Mouse (Mus musculus): ENCODE data around the gene Otub1.

Otub1 gene

DNA sequence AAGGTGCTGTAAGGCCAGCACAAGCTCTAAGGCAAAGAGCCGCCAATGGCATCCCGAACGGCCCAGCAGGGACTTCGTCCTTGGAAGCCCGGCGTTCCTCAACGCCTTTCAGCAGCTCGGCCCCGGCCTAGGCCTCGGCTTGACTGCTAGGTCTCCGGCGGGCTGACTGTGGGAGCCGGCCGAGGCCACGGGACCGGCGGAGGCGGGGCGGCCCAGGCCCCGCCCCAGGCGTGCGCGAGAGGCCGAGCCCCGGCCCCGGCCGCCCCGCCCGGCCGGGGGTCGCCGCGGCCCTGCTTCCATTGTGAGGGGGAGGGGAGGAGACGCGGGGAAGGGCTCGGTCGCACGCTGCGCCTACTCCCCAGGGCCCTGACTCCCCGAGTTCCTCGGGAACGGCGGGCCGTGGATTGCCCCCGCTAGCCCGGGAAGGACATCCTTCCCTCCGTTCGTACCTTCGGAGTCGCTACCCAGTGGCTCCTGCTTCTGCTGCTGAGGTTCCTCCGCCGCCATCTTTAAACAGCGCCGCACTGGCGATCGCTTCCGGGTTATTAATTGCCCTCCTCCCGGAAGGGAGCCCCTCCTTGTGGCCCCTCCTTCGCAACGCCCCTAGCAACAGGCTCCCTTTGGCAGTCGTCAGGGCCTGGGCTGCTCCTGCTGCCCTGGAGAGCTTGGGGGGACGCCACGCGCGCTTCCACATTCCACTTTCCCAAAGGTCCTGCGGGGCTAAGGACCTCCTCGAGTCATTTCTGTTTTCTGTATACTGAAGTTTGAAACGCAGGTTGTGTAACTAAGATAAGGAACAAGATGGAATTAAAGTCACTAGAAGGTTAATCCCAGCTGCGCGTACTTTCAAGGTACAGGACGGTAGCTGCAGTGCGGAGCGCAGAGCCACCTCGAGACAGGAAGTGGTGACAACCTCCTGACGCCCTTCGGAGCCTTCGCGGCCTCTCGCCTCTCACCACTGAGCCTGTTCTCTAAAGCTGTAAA lies at the start of gene Otub1:
Otub1 (minus strand) TSS at position 564 of the 984 bp plus-strand sequence.
- DNase-seq, result peak; percentile 93

DNA sequence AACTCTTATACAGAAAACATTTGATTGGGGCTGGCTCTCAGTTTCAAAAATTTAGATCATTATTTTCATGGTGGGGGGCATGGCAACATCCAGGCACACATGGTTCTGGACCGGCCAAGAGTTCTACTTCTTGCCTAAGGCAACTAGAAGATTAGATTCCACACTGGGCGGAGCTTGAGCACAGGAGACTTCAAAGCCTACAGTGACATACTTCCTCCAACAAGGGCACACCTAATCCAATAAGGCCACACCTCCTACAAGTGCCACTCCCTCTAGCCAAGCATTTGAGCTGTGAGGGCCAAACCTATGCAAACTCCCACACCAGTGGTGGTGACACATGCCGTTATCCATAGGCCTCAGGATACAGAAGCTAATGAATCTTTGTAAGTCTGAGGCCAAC lies 39.9 kb upstream of the Otub1 start:
- DNase-seq, result no peak

DNA sequence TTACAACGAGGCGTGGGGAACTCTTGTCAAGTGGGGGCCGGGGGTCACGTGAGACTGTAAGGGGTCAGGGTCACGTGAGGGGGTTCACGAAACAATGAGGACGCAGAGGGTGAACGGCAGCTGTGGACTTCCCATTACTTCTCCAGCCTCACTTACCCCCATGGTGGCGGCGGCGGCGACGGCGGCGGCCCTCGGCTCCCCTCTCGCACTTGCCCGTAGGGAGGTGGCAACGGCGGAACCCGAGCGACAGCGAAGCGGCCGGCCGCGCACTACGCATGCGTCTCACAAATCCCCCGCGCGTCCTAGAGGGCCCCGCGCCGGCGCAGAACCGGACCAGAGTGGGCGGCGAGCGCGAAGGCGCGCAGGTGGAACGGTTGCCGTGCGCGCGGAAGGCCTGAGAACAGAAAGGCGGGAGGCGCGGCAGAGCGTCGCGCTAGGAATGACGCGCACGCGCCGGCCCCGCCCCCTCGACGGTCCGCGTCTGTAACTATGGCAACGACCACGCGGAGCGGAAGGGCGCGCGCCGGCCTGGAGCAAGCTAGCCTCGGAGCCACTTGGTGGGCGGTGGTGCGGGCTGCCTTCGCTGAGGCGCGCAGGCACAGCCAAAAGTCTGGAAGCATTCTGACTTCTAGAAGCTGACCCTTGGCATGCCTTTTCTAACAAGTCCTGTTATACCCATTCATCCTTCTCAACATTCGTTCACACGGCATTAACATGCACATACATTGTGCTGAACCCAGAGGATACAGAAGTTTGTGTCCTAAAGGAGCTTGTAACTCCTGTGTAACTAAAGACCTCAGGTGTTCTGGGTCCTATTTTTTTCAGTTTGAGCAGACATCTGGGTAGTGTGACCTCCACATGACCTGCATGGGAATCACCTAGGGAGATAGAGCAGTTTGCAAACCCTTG lies 34.9 kb upstream of the Otub1 start, which contains the start of gene Naa40:
Naa40 (minus strand) TSS at position 402 of the 909 bp plus-strand sequence.
- peak; percentile 93 for DNase-seq

DNA sequence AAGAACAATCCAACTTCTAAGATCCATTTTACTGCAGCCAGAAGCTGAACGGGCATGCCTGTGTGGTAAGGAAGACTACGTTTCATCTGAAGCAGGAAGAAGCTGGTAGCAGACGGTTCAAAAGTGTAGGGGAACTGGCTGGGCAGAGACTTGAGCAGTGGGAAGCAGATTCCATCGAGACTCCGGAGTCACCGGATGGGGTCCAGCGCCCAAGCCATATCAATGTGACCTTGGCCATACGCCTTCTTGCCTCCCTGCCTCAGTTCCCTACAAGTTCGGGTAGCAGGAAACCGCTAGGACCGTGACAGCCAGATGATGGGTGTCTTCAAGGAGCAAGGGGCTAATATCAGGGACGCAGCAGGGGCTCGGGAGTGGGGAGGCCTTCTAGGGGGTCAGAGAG lies 34.2 kb upstream of the Otub1 start:
- peak; percentile 40 for DNase-seq

DNA sequence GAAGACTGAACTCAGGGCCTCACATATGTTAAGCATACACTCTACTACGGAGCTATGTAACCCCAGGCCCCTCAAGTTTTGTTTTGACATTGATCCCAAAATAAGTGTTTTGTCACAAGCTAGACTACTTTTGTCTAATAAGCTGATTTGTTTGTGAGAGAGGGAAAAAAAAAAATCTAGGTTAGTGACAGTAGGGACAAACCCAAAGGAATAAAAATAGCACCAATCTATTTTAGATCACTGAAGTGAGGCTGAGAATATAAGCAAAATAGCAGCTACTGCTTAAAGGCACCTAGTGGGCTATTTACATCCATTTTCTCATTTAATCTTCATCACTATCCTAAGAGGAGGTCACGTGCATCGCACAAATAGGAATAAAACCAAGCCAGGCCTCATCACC lies 33.5 kb upstream of the Otub1 start:
- no peak for DNase-seq

DNA sequence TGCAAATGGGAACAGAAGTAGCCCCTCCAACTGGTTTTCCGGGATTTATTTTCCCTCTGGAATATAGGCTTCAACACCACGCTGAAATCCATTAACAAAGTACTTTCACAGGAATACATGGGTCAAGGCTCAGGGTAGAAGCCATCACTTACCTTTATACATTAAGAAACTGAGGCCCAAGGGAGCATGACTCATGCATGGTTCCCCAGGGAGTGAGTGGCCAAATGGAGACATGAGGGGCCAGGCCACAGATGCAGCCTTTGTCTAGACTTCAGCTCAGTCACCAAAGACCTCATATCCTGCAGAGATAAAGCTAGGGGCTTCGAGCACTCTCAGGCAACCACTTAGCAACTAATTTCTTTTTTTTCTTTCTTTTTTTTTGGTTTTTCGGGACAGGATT lies 30.6 kb upstream of the Otub1 start:
- DNase-seq, result no peak

DNA sequence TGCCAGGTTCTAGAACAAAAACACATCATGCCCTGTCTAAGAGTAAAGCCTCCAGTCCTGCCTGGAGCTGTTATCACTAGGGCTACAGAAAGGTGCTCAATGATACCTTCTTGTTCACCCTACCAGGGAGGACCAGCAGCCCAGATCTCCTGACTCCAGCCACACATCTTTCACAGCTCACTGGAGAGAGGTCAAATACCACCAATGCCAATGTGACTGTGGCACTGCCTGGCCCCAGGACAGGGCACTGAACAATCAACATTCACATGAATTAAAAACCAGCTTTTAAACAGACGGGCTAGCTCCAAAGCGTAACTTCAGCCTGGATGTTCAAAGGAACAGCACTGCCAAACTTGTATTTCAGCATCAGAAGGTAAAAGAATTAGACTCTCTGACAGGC lies 29.9 kb upstream of the Otub1 start:
- no peak for DNase-seq

DNA sequence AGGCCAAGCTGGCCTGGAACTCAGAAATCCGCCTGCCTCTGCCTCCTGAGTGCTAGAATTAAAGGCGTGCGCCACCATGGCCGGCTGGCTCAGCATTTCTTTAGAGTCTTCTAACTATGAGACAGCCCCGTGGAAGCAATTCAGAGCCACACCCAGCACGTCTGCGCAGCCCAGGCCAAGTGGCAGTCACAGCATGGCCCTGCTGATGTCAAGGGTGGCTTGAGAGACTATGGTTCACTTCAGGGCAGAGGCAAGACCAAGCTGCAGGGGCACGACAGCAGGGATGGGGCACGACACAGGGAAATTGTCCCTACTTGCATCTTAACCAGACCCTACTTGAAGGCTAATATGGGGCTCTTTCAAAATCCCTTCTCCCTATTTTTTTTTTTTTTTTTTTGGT lies 29.3 kb upstream of the Otub1 start:
- DNase-seq, result no peak

DNA sequence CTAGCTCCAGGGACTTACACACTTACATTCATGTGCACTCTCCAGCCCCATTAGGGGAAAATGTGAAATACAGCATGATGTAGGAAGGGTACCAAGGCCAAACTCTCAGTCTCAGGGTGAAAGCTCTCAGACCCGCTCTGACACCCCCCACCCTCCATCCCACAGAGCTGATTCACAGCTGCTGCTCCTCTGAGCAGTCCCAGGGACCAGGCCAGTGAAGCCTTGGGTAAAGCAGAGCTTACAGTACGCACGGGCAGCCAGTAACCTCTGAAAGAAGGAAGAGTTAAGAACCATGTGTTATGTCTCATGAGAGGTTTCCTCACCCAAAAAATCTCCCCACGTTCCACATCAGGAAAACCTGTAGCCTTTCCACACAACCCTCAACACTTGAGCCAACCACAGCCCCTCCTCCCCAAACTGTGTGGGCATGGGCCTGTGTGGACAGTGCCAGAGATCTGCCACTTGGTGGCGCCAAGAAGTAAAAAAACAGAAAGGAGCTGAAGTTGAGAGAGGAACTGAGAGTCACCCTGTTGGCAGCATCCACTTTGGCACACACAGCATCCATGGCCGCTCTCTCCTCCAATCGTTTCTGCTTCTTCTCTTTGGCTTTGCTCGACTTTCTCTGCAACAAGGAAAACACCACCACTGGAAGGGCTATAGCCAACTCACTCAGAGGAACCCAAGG lies 28.6 kb upstream of the Otub1 start:
- peak; percentile 83 for DNase-seq

DNA sequence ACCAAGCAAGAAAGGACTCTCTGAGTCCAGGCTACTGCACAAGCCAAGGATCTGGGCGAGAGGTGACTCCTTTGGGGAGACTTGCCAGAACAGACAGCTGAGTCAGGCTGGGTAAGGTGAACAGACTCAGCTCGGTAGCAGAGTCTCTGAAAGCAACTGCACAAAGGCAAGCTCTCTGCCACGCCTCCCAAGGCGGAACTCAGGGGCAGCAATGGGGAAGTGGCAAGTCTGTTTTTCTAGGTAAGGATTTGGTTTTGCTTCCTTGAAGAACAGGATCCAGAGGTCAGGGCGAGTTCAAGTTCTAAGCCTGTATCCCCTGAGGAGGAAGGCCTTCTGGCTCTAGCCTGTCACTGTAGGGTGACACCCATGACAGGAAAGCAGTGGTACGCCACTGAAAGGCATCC lies 20.4 kb upstream of the Otub1 start:
- DNase-seq, result no peak

DNA sequence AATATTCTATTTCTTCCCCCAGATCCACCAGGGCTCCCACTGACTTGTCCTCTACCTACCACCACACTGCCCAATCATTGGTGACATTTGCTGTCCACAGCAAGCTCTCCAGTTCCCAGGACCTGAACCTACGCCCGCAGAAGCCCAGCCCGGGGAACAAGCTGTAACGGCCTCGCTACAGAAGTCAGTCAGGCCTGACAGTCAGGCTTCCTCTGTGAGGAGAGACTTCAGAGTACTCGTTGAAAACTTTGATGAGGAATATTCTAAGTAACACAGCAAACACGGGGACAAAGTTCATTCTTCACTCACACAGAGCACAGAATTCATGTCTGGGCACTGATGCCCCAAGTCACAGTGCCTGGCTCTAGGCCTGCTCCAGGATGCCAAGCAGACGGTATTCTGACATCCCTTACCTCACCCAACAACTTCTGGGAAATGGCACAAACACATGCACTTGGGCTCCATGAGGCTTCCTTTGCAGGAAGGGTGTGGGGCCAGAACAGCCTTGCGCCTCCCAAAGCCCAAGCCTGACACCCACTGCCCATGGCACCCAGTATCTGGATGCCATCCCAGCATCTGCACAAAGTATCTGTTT lies 19.1 kb upstream of the Otub1 start:
- no peak for DNase-seq

DNA sequence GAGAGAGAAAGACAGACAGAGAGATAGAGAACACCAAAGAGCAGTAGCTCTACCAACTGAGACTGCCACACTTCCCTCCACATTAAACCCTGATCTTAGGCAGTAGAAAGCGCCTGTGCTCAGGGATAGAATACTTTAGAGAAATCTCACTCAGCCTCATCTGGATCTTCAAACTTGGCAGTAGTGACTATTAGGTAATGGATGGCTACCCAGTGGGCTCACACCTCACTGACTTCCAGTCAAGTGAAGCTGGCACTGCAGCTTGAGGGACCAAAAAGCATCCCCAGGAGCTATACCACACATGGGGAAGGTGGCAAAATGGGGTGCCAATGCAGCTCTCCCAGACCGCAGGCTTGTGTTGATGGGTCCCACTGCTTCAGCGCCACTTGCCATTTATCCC lies 18.1 kb upstream of the Otub1 start:
- no peak for DNase-seq

DNA sequence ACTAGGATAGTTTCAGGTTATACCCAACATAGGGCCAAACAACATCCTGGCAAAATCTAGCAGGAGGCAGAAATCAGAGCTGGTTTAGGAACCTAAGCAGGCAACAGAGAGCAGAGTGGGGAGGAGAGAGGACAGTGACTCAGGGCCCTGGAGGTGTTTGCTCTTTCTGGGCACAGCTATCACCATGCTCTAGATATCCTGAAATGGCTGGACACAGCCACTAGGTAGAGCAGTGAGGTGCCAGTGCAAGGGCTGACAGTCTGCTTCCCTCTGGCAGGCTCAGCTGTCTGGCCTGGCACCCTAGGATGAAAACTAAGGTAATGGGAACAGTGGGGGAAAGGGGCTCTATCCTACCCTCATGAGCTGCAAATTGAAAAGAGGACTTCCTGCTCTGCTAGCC lies 17.4 kb upstream of the Otub1 start:
- DNase-seq, result no peak

DNA sequence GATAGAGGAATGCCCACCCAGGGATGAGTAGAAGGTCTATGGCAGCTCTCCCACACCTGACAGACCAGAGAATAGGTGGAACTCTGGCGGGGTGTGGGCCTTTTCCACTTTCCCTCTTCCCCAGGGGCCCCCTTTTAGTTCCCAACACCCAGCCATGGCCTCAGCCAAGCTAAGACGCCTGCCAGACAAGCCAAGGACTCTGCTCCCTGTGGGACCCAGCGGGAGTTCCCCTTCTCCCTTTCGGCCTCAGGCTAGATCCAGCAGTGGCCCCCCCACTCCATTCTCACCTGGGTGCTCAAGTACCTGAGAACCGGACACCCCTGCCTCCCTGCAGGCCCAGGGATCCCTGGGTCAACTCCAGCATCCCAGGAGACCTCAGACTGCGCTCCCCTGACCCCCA lies 16.1 kb upstream of the Otub1 start:
- DNase-seq, result no peak

DNA sequence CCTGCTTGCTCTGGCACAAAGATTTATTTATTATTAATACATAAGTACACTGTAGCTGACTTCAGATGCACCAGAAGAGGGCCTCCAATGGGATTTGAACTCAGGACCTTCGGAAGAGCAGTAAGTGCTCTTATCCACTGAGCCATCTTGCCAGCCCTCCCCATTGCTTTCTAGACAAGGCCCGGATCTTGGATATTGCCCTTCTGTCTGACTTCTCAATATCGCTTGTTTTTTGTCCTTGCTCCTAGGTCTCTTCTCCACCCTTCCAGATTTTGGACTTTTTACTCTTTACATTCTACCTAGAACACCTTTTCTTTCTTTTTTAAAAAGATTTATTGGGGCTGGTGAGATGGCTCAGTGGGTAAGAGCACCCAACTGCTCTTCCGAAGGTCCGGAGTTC lies 12.6 kb upstream of the Otub1 start:
- DNase-seq, result no peak

DNA sequence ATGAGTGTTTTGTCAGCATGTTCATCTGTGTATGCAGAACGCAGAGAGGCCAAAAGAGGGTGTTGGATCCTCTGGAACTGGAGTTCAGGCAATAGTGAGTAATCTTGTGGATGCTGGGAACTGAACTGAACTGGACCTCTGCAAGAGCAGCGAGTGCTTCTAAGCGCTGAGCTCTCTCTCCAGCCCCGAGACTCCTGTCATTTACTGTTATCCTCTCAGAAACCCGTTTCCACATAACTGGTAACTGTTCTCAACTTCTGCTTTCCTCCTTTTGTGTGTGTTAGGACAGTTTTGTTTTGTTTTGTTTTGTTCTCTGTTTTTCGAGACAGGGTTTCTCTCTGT lies 11.8 kb upstream of the Otub1 start:
- no peak for DNase-seq

DNA sequence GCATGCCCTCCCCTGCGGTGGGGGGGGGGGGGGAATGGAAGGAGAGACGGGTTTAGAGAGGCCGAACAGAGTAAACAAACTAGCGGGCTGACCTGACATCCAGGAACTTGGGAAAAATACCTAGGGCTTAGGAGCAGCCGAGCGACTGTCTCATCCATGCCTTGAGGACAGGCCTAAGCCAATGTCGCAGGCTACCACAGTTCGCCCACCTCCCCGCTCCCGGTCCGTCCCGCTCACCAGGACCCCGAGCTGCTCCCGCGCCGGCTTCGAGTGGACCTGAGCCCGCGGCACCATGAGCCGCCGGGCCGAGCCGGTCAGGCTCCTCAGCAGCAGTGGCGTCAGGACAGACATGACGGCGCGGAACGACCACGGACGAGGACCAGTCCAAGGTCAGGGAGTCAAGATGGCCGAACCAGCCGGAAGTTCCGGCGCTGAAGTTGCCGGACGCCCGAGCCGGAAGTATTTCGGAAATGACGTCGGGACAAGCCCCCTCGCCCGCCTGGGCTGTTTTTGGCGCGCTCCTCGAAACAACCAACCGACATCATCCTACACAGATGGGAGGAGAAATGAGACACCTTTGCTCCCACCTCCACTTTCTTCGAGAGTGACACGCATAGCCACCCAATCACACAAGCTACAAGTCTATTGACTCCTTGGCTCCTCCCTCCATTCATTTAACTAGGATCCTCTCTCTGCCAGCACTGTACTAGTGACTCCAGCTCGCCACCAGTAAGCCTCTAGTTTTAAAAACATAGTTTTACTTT lies 11.2 kb upstream of the Otub1 start, which contains the start of gene Cox8a:
Cox8a (minus strand) TSS at position 455 of the 764 bp plus-strand sequence.
- peak; percentile 91 for DNase-seq

DNA sequence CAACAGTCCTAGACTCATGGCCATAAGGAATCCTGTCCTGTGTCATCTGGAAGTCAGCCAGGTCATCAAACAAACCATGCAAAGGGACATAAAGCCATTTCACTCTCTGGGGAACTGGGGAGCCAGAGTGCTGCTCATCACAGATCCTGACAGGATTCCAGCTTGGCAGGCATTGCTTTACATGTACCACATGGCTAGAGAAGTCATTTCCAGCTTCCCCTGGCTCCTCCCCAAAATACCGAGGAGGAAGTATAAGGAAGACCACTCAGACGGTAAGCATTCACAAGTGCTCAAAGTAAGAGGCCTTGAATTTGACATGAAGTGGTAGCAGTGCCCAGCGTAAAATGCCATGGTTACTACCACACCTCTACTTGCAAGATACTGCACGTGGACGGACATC lies 8.4 kb upstream of the Otub1 start:
- DNase-seq, result no peak

DNA sequence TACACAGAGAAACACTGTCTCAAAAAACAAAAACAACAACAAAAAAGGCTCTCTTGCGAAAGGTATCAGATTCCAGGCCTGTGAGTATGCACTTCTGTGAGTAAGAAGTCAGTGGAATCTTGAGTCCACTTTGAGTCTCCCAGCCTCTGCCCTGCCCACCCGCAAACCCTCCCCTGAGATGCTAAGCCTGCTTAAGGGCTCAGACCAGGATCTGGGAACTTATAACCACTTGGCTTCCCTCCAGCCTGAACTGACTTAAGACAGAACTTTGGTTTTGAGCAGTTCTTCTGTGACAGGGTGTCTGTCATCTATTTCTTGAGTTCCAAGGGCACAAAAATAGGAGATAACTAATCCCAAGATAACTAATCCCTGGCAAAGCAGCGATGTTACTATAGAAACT lies 6.9 kb upstream of the Otub1 start:
- DNase-seq, result no peak

DNA sequence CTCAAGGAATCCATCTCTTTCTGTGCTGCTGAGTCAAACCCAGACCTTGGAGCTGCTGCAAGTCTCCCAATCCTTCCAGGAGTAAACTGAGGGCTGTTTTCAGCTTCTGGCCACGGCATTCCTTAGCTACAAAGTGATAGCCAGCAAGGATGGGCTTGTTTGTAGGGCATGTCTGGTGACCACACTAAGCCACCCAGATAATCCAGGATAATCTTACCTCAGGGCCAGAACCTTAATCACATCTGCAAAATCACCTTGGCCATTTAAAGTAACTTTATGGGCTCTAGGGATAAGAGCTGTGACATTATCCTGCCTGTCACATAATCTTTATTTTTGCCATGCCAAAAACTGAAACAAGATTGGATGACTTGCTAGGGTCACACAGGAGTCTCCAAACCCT lies 6.1 kb upstream of the Otub1 start:
- DNase-seq, result no peak

DNA sequence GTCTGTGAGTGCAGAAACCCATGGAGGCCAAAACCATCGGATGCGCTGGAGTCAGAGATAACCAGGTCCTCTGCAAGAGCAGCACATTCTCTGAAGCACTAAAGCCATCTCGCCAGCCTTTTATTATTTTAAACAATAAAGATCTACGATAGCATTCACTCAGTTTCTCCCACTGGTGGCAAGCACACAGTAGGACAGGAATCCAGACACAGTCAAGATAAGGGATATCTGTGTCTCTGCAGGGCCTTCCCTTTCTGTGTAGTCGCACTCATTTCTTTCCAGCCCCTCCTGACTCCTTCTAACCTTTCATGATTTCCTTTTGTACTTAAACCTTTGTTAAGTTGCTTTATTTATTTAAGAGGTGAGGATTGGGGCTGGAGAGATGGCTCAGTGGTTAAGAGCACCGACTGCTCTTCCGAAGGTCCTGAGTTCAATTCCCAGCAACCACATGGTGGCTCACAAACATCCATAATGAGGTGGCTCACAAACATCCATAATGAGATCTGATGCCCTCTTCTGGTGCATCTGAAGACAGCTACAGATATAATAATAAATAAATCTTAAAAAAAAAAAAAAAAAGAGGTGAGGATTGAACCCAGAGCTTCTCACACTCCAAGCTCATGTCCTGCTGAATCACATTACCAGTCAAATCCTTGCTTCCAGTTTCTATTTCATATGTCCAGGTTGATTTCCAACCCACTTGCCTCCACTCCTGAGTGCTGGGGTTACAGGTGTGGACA lies 4.0 kb upstream of the Otub1 start:
- DNase-seq, result no peak

Measured in thymus, postnatal 25 days (tissue).